Mouse (Mus musculus) neural tube, embryonic 12.5 days (tissue): ENCODE measurements around the gene Zfp386. TPM values are rescaled to one million over a fixed set of nuclear protein-coding genes. Genes with fewer than 3 reads are reported as not detected.

Experiments used
- ATAC-seq: fragments of 200-750 bp; cut with Nextera tagmentation; 2 replicates; pipeline ENCODE4 v1.8.0; 2017; ENCODE audit warnings: low read depth, mild to moderate bottlenecking, moderate TSS enrichment, moderate library complexity; ENCODE audit not compliant: low FRiP score
- H3K27ac ChIP-seq: fragments of 300-500 bp; sonication (generic); 2 replicates; pipeline ENCODE4 v1.5.1; 2016
- H3K27me3 ChIP-seq: fragments of 300-500 bp; sonication (generic); replicated peaks from 2 replicates; pipeline ENCODE4 v1.6.1; 2016; ENCODE audit warnings: mild to moderate bottlenecking
- H3K36me3 ChIP-seq: fragments of 300-500 bp; sonication (generic); 2 replicates; pipeline ENCODE4 v1.6.1; 2016; ENCODE audit warnings: mild to moderate bottlenecking
- H3K4me1 ChIP-seq: fragments of 300-500 bp; sonication (generic); 2 replicates; pipeline ENCODE4 v1.6.1; 2016
- H3K4me2 ChIP-seq: fragments of 300-500 bp; sonication (generic); replicated peaks from 2 replicates; pipeline ENCODE4 v1.6.1; 2016; ENCODE audit warnings: mild to moderate bottlenecking
- H3K4me3 ChIP-seq: fragments of 300-500 bp; sonication (generic); 2 replicates; pipeline ENCODE4 v1.5.1; 2016
- H3K9ac ChIP-seq: fragments of 300-500 bp; sonication (generic); 2 replicates; pipeline ENCODE4 v1.6.1; 2016; ENCODE audit warnings: mild to moderate bottlenecking
- H3K9me3 ChIP-seq: fragments of 300-500 bp; sonication (generic); 2 replicates; pipeline ENCODE4 v1.6.1; 2016; ENCODE audit warnings: mild to moderate bottlenecking
- WGBS: fragments of 180-500 bp; shearing (Covaris S2); methylation state at CpG from one replicate; pipeline ENCODE4 v1.1.7; 2016; 5-methylcytosine and 5-hydroxymethylcytosine counted together
- polyA plus RNA-seq: library from polyadenylated mRNA; unstranded; fragments of >200 nt; fragmentation: Nextera tagmentation; extraction: Ambion mirVana; gene quantifications from 2 replicates; pipeline ENCODE4 v1.2.1, GENCODE M21; 2016

Gene Zfp386
- polyA plus RNA-seq, 1 experiment from 2014 or later: 64.8 TPM

GRCm38 (mm10) chr12:116096361-116096904, 48.9 kb downstream of the Zfp386 start:
- Histone ChIP-seq H3K9ac (no peak overlapping the region), H3K4me3 (no peak overlapping the region), H3K27ac (no peak overlapping the region), H3K9me3 (no peaks in the 10 kb centered on the region), H3K36me3 (no peaks in the 10 kb centered on the region), H3K4me1 (no peaks in the 10 kb centered on the region), H3K4me2 (no peak overlapping the region), H3K27me3 (no peaks in the 10 kb centered on the region)
- 75% methylated on average over 3 of the region's 3 CpGs for WGBS
- ATAC-seq: no peak

GRCm38 (mm10) chr12:116097166-116097565, 49.6 kb downstream of the Zfp386 start:
- WGBS: 92% methylated on average over 8 of the region's 8 CpGs
- H3K4me2 ChIP-seq: no peak overlapping the region
- no peak overlapping the region for H3K4me3 ChIP-seq
- no peak overlapping the region for H3K27ac ChIP-seq
- no peaks in the 10 kb centered on the region for H3K4me1 ChIP-seq
- H3K36me3 ChIP-seq: no peaks in the 10 kb centered on the region
- no peaks in the 10 kb centered on the region for H3K9me3 ChIP-seq
- H3K9ac ChIP-seq: no peak overlapping the region
- no peak for ATAC-seq
- no peaks in the 10 kb centered on the region for H3K27me3 ChIP-seq

- WGBS: 89% methylated on average over 2 of the region's 2 CpGs
- Histone ChIP-seq H3K9ac (no peak overlapping the region), H3K4me1 (no peaks in the 10 kb centered on the region), H3K27me3 (no peaks in the 10 kb centered on the region), H3K4me3 (no peak overlapping the region), H3K36me3 (no peaks in the 10 kb centered on the region), H3K27ac (no peak overlapping the region), H3K9me3 (no peaks in the 10 kb centered on the region), H3K4me2 (no peak overlapping the region)
- ATAC-seq: no peak
Observed at GRCm38 (mm10) chr12:116101945-116102344, 54.4 kb downstream of the Zfp386 start.

GRCm38 (mm10) chr12:116109451-116110353, 62.2 kb downstream of the Zfp386 start:
- H3K9me3 ChIP-seq: peaks cover 7% of the 10 kb centered on the region; the same call in 1 of the 2 replicates
- WGBS: 81% methylated on average over 9 of the region's 9 CpGs
- H3K4me1 ChIP-seq: no peaks in the 10 kb centered on the region
- no peaks in the 10 kb centered on the region for H3K27me3 ChIP-seq
- ATAC-seq: no peak
- H3K4me3 ChIP-seq: no peak overlapping the region
- no peak overlapping the region for H3K9ac ChIP-seq
- no peak overlapping the region for H3K4me2 ChIP-seq
- H3K27ac ChIP-seq: no peak overlapping the region
- H3K36me3 ChIP-seq: no peaks in the 10 kb centered on the region

DNA sequence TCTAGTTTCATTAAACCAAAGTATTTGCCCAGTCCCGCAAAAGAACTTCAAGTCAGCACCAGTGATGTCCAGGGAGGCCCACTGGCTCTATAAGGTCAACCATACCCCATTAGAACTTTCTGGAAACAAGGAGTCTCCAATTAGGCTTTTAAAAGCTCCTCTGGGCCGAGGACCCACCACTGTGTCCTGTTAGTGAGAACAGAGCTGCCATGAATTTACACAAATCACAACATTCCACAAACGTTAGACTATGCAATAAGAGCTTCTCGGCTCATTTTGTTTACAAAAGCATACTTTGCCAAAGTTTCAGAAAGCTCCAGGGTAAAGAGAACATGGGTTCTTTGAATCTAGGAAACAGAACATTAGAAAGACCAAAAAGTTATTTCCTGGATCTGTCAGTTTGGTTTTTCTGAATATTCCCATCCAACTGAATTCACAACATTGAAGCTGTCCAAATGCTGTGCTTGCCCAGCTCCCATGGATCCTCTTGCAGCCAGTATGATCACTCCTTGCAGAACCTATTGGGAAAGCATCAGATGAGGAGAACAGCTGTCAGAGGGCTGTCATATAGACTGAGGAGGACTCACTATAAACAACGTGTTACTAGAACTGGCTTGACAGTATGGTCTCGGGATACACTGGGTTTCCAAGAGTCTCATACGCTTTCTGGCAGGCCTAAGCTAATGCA, 63.6 kb downstream of the Zfp386 start:
- ATAC-seq: no peak
- Histone ChIP-seq H3K9ac (no peak overlapping the region), H3K36me3 (no peaks in the 10 kb centered on the region), H3K27ac (no peak overlapping the region), H3K4me3 (no peak overlapping the region), H3K27me3 (no peaks in the 10 kb centered on the region), H3K4me1 (no peaks in the 10 kb centered on the region), H3K9me3 (peaks cover 7% of the 10 kb centered on the region; the same call in 1 of the 2 replicates), H3K4me2 (no peak overlapping the region)
- whole genome bisulfite sequencing: 88% methylated on average over 7 of the region's 7 CpGs

Other genes with a start within 250 kb of the Zfp386 start
- gene Vipr2, start 30.0 kb downstream of the Zfp386 start, polyA plus RNA-seq: 0.63 and 0.85 TPM in 2 replicates
- 17.3 and 17.7 TPM in 2 replicates for gene Wdr60, start 215.3 kb downstream of the Zfp386 start, polyA plus RNA-seq
- not detected in 2 replicates for gene Gm11027, start 227.7 kb downstream of the Zfp386 start, polyA plus RNA-seq
- 15.6 and 18.2 TPM in 2 replicates for gene Esyt2, start 233.5 kb downstream of the Zfp386 start, polyA plus RNA-seq